Mouse (Mus musculus): ENCODE measurements around the gene Dapk3.

Dapk3 gene

DNA sequence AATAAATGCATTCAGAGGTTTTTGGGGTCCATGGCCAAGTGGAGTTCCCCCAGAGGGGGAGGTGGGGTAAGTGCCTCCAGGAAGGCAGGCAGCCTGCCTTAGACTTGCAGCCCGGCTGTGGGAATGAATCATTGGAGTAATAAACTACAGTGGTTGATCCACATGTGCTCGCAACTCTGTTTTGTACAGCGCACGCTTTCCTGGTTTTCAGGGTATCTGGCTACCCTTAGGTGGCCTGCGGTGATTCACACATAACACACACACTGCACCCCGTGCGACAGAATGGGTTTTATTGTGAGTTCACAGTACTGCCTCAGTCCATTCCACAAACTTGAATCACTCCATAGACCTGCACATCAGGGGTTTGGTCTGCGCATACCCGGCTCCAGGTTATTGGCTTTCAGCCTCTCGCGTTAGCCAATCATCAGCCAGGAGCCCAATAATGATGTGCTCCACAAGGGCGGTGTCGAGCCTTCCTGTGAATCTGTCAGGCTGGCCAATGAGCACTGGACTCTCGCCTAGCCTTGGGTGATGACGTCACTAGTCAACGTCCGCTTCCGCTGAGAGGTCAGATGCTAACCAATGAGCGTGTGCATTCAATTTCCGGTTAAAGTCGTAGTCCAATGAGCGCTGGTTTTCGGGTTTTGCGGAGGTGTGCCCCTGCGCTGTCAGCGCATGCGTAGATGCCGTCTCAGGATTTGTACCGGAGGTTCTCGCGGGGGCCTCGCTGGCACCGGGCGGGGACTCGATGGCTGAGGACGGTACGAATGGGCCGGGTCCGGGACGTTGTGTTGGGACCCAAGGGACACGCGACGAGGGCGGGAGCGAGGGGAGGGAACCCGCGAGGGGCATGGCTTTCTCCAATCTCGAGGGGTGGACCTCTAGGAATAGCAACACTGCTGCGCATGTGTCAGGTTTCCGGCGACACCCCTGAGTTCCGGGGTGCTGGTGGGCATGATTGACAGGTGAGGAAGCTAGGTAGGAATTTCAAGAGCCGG, at the start of gene Dapk3:
Dapk3 (plus strand) TSS at position 670 of the 998 bp plus-strand sequence.
- DNase-seq (ENCODE audit: low spot score) = peak; percentile 90

DNA sequence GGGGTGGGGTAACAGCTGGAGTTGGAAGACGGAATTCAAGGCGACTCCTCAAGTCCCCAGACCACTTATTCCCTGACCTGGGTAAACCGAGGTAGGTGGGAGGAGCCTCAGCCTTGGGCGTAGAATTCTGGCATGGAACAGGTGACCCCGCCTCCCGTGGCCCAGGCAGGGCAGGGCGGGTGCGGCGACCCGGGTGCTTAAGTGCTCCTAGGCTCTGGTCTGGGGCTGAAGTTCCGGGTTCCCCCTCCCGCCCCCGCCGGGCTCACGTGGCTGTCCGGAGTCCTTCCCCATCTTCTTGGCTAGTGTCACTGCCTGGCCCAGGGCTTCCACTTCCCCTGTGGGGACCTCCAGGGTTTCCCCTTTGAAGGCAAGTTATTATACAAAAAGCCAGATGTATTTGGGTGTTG, 48.6 kb upstream of the Dapk3 start:
- peak; percentile 75 for DNase-seq (ENCODE audit: low spot score)

DNA sequence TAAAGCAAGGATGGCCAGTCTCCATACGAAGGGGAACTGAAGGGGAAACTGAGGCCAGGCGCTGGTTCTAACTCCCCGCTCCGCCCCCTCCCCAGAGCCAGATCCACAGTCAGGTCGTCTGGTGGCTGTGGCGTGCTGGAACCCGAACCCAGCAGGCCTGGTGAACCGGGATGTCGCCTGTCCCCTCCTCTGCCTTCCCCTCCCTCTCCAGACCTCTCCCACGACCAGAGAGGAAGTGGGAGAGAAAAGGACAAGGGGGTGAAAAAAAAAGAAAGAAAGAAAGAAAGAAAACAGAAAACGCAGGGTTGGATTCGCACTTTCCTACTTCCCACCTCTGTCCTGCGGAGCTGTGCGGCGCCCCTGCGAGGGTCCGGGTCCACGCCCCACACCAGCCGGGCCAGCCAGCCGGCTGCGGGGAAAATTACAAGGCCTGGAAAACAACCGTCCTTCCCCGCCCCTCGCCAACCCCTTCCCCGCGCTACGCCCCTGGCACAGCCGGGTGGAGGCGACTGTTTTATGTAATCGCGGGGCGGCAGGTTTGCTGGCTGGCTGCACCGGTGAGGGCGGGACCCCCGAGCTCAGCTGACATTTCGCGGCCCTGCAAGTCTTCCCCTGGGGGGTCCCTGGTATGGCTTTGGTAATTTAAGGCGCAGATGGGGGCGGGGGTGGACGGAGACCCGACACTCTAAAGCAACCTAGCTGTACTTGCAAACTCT, 47.7 kb upstream of the Dapk3 start, which contains the start of gene Zbtb7a:
Zbtb7a (plus strand) TSS at position 255 of the 716 bp plus-strand sequence.
- peak; percentile 60 for DNase-seq (ENCODE audit: low spot score)

DNA sequence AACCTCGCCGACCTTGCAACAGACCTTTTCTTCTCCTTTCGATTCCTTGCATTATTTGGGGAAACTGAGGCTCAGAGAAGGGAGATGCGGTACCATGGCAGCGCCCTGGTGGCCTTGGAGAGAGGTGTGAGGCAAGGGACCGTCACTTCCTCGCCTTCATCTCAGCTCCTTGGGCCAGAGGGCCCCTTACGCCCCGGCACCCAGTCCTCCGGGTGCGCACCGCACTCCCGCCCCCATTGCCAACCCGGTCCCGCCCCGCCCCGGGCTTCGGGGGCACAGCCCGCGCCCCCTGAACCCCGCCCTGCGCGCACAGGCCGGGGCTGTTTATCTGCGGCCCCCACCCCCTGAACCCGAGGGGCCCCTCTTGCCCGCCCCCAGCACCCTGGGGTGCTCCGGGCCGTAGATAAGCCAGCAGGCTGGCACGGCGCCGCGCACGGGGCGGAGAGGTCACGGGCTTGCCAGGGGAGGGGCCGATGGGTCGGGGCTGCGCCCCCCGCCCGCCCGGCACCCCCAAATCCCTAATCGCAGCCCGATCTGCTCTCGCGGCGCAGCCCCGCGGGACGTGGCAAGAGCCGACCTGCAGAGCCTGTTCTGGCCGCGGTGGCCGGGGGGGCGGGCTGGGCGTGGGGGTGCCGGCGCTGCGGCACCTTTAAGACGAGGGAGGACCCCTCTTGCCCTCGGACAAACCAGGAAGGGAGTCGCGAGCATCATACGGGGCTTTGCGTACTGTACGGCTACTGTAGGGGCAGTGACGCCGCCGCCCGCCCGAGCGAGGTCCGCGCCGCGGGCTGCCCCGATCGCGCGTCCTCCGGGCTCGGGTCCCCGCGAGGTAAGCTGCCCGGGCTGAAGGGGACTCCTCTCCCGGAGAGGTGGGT, 46.7 kb upstream of the Dapk3 start:
- DNase-seq (ENCODE audit: low spot score) = peak; percentile 69

DNA sequence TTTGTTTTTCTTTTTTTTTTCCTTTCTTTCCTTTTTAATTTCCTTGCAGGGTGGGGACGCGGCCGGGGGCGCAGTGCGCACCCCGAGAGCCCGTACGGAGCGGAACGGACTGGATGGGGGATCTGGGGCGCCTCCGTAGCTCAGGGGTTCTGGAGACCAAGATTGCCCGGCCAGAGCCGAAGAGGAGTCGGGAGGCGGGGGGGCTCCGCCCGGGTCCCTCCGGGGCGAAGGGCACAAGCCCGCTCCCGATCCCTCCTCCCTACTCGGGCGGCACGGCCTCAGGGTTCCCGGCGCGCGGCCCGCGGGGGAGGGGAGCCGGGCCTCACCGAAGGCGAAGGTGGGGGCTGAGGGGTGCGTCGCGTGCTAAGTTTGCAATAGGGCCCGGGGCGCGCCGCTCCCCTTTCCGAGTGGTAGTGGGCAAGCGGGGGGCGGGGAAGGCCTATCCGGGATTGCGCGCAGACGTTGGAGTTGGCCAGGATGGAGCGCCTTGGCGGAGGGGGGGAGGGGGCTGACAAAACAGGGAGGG, 46.0 kb upstream of the Dapk3 start:
- peak; percentile 69 for DNase-seq (ENCODE audit: low spot score)

DNA sequence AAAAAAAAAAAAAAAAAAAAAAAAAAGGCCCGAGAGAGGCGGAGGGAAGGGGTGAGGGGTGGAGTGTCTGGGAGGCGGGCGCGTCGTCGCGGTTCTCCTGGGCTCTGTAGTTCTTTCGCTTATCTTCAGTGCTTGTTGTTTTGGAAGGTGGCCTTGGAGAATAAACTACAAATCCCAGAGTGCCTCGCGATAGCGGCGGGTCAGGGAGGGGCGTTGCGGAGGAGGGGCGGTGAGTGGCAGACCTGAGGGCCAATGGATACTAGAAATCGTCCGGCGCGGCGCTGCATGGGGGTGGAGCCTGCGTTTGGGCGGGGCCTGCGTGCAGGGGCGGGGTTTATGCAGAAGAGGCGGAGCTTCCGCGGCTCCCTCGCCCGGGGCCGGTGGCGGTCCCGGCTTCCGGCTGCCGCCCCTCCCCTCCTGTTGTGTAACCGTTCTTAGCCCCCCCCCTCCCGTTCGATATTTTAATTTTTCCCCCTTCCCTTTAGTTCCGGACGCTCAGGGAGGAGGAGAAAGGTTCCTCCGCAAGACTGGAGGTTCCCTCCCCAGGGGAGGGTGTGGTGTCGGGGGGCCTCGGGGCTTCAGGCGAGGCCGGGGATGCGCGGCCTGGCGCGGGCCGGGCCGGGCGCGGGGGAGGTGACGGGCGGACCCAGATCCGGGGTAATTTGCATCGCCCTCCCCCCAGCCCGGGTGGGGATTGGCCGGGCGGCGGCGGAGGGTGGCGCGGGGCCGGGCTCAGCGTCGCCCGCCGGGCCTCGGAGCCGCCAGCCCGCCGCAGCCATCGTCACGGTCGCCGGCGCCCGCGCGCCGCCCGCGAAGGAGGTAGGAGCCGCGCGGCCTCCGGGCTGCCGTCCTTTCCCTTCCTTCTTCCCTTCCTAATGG, 45.3 kb upstream of the Dapk3 start:
- DNase-seq (ENCODE audit: low spot score) = peak; percentile 99

DNA sequence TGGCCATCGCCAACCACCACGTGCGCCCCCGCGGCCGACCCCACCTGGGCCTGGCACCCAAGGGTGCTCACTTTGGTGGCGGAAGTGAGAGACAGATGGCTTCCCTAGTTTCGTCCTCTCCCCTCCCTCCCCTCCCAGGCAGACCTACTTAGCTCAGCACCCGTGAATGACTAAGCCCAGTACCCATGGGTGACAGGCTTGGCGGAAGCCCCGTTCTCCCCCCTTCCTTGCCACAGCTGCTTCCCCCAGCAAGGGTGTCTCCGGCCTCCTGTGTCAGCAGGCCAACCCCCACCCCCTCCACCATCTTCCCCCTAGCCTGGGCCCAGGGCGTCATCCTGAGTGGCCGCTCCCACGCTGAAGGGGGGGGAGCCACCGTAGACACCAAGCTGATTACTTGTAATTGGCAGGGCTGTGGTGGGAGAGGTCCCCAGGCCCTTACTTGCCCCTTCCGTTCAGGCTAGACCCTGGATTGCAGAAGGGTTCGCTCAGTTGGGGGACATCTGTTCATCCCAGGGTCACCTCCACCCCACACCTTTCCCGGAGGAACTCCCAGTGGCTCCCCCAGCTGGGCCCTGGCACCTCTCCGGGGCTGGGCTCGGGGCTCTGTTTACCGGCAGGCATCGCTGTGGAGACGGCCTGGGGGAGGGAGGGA, 44.5 kb upstream of the Dapk3 start:
- DNase-seq (ENCODE audit: low spot score) = no peak

DNA sequence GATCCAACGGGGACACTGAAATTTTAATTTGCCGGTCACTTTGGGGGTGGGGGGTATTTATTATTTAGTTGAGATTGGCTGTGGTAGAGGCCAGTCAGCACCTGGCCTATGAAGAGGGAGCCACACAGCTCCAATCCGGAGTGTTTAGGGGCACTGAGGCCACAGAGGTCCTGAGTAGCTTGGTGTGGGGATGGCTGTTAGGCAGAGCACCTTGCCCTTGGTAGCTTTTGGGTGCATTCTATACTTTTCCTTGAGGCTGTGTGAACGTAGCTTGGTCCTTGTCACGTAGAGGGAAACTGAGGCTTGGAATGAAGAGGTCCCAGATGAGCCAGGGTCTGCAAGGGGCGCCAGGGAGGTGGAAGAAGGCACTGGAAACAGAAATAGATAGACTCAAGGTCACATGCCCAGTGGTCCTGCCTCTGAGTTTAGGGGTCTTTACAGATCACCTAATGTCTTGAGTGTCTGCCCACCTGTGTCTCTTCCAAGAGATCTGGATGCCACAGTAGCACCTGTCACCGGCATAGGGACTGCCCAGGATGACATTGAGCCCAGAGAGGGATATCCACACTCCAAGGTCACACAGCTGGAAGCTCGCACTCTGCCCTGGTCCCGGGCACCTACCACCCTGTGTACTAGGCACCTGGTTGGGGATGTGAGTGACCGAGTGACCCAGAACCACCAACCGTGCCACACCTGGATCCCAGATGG, 43.8 kb upstream of the Dapk3 start:
- DNase-seq (ENCODE audit: low spot score) = no peak

DNA sequence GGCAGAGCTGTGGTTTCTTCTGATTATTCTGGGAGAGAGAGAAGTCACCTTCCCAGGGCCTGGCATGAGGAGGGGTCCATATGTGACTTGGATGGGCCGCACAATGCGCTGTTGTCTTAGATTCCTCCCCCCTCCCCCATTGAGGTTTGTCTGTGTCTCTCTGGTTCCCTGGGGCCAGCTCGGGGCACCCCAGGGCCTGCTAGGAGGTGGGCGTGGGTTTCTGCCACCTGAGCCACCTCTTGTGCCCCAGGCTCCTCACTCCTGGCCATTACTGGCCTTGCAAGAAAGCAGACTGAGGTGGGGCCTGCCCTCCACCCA, 43.3 kb upstream of the Dapk3 start:
- no peak for DNase-seq (ENCODE audit: low spot score)

DNA sequence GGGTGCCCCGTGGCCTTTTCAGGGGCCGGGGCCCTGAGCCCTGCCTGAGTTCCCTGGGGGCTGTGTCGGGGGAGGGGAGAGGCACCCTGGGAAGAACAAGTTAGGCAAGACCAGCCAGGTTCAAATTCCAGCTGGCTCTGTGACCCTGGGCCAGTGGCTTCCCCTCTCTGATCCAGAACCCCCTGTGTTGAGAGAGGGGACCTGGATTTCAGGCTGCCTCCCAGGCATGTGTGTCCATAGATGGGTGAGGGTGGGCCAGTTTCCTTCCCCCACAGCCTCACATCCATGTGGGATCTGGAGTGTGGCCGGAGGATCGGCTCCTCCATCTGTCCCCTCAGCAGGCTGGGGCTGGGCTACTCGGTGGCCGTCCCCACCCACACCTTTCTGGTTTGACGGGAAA, 42.8 kb upstream of the Dapk3 start:
- DNase-seq (ENCODE audit: low spot score) = no peak

DNA sequence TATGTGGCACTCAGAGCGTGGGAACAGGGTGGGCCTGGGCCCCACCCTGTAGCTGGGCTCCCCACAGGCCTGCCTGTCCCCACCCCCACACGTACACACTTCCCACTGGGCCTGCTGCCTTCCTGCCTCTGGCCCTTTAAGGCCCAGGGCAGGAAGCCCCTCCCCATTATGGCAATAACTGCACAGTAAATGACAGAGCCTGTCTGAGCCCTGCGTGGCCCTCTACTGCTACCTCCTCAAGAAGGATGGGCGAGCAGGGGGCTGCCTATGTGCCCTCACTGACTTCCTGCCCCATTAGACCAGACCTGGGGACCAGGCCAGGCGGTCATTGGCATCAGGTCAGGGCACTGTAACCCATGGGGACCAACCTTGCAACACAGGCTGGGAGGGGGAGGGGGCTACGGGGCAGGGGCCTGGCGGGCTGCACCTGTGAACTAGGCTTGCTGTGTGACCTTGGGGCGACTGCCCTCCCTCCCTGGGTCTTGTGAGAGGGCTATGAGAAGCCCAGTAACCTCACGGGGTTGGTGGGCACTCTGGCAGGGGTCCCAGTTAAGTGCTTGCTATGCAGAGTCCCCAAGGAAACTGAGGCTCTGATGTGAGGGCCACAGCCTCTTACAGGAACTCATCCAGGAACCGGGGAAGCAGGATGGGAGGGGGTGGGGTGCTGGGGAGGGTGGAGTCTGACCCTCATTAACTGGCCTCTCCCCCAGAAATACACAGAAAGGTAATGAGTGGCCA, 41.9 kb upstream of the Dapk3 start:
- no peak for DNase-seq (ENCODE audit: low spot score)

DNA sequence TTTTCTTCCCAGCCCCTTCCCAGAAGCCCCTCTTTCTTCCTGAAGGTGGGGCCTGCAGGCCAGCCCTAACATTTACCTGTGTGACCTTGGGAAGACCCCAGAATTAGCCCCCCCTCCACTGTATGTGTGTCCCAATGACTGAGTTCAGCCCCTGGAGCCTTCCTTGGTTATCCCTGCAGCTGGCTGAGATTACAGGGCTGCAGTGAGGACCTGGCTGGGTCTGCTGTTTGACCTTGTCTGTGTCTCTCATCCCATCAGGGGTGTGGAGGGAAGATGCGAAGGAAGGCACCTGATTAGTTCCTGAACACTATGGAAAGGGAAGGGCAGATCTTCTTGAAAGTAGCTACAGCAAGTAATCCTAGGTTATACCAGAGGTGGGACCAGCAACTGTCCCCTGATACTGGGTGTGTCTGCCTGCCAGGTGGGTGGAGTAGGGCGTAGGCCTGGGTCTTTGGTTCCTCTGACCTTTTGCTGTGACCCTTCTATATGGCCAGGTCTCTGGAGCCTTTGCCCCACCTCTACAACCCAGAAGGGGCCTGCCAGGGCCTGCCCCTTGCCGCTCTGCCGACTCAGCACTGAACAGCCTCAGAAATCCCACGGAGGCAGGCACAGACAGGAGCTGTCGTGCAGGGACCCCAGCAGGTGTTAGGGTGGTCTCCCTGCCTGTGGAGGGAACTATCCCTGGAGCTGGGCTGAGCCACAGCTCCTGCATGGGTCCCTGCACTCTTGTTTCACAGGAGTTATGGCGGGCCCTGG, 41.2 kb upstream of the Dapk3 start:
- DNase-seq (ENCODE audit: low spot score) = no peak

DNA sequence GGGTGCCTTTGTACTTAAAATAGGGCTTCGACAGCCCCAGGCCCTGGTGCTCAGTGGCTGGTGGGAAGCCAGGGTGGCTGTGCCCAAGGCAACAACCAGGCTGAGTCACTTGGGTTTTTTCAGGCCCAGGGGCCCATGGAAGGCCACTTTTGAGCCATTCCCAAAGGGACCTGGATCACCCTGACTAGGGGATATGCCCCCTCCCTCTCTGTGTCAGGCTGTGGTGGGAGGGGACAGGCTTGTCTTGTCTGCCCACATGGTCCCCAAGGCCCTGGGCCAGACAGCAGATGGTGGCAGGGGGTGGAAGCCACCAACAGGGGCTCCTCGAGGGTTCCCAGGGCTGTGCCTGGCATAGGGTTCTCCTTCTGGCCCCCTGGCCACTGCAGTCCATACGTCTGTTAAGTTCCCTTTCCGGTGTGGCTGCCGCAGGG, 40.2 kb upstream of the Dapk3 start:
- no peak for DNase-seq (ENCODE audit: low spot score)

DNA sequence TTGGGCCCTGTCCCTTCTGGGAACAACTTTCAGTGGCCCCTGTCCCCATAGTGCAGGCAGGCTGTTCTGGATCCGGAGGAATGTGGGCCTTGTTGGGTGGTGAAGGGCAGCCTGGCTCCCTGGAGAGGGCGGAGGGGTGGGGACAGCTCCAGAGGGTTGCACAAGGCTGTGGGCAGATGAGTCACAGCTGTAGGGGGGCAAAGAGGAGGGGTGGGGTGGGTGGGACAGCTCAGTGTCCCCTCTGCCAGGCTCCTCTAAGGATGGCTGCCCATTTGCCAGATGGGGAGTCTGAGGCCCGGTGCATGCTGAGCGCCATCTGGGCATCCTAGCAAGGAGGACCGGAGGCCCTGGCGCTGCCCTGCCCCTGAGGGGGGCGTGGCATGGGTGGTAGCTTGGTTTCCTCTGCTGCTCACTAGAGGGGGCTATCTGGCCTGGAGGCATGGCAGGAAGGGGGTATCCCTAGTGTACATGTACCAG, 39.6 kb upstream of the Dapk3 start:
- DNase-seq (ENCODE audit: low spot score) = no peak

DNA sequence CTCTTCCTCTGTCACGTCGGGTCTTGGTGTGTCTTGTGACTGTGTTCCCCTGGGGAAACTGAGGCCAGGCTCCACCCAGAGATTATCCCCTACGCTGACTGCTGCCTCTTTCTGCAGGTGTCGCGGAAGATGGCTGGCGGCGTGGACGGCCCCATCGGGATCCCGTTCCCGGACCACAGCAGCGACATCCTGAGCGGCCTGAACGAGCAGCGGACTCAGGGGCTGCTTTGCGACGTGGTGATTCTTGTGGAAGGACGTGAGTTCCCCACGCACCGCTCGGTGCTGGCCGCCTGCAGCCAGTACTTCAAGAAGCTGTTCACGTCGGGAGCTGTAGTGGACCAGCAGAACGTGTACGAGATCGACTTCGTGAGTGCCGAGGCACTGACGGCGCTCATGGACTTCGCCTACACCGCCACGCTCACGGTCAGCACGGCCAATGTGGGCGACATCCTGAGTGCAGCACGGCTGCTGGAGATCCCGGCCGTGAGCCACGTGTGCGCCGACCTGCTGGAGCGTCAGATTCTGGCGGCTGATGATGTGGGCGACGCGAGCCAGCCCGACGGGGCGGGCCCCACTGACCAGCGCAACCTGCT, 38.9 kb upstream of the Dapk3 start:
- no peak for DNase-seq (ENCODE audit: low spot score)

DNA sequence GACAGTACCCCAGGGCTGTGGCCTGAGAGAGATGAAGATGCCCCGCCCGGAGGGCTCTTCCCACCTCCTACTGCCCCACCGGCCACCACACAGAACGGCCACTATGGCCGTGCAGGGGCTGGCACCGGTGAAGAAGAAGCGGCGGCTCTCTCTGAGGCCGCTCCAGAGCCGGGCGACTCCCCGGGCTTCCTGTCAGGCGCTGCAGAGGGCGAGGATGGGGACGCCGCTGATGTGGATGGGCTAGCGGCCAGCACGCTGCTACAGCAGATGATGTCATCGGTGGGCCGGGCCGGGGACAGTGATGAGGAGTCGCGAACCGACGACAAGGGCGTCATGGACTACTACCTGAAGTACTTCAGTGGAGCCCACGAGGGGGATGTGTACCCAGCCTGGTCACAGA, 38.1 kb upstream of the Dapk3 start:
- DNase-seq (ENCODE audit: low spot score) = no peak

DNA sequence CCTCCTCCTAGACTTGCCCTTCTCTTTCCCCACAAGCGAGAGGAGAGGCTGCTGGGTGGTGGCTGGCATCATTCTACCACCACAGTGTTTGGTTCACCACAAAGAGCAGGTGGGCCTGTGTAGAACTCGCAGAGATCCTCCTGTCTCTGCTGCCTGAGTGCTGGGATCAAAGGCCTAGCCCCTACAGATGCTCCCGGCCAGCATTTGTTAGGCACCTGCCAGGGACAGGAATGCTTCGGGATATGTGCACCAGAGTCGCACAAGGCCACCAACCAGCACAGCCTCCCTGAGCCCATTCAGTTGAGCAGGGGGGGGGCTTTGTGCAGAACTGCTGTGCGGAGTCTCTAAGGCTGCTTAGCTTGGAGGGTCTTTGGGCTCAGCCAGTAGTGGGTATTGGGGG, 37.5 kb upstream of the Dapk3 start:
- no peak for DNase-seq (ENCODE audit: low spot score)

DNA sequence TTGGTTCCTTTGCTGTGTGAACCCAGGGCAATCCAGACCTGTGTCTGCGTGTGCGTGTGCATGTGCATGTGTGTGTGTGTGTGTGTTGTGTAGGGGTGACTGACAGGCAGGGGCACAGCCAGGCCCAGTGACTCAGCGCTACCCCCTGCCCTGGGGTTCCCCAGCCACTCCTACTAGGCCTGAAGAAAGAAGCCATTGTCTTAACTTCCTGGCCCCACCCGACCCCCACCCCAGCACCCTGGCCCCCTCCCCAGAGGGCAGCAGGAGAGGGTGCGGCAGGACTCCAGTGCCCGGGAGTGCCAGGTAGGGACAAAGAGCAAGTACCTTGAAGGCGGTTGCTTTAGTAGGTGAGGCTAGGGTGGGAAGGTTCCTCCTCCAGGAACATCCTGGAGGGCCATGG, 37.0 kb upstream of the Dapk3 start:
- DNase-seq (ENCODE audit: low spot score) = no peak
